In genomic region chr4:133020721-133021120, GRCm38 (mm10) we compare ENCODE assay signal across 10 mouse cellular contexts. TPM values are rescaled to one million over a fixed set of nuclear protein-coding genes. Genes with fewer than 3 reads are reported as not detected.
DNase-seq lines count a peak whose midpoint lies in the region; ATAC-seq and TF ChIP-seq lines count a peak whose summit lies in the region.
"Had no signal": no experiment of that assay in that cellular context is flagged by ENCODE, and none has a peak within 500 bp of the region (broad histone marks: within the 10 kb centered on the region; RNA-seq: fewer than 3 reads in every experiment).

No protein-coding gene starts in this region.

- H3K9ac ChIP-seq in kidney, embryonic 14.5 days (ENCODE audit: low read depth, low read length): peak overlapping the region; percentile 28; the same call in 1 of the 2 replicates
- no peak overlapping the region for H3K9ac ChIP-seq in embryonic facial prominence, embryonic 15.5 days
- no peak overlapping the region for H3K9ac ChIP-seq in hindbrain, embryonic 15.5 days
- 0 out of 2 replicates have a peak overlapping the region, but pooled peaks have one; percentile 24 for H3K9ac ChIP-seq in midbrain, postnatal 0 days (replicated peaks; ENCODE audit: low read length, poor library complexity, severe bottlenecking)

- no peaks in the 10 kb centered on the region for H3K9me3 ChIP-seq in kidney, embryonic 14.5 days (ENCODE audit: control insufficient read depth, low read length)
- no peaks in the 10 kb centered on the region for H3K9me3 ChIP-seq in embryonic facial prominence, embryonic 15.5 days (replicated peaks)
- H3K9me3 ChIP-seq in hindbrain, embryonic 15.5 days: no peaks in the 10 kb centered on the region
- no peaks in the 10 kb centered on the region for H3K9me3 ChIP-seq in midbrain, postnatal 0 days (ENCODE audit: low read length)

- peak overlapping the region; percentile 69; the same call in 1 of the 2 replicates for H3K27ac ChIP-seq in kidney, embryonic 14.5 days (ENCODE audit: low read depth, low read length)
- H3K27ac ChIP-seq in embryonic facial prominence, embryonic 15.5 days (replicated peaks): peak overlapping the region; percentile 81
- H3K27ac ChIP-seq in hindbrain, embryonic 15.5 days (replicated peaks): peak overlapping the region; percentile 60
- H3K27ac ChIP-seq in midbrain, postnatal 0 days (ENCODE audit: low read depth, low read length): 0 out of 2 replicates have a peak overlapping the region, but pooled peaks have one; percentile 48

- WGBS in kidney, embryonic 14.5 days: 10% methylated on average over 2 of the region's 6 CpGs
- 24% methylated on average over 4 of the region's 6 CpGs for WGBS in embryonic facial prominence, embryonic 15.5 days
- 11% methylated on average over 5 of the region's 6 CpGs for WGBS in hindbrain, embryonic 15.5 days
- 26% methylated on average over 4 of the region's 6 CpGs for WGBS in midbrain, postnatal 0 days

- peaks cover 92% of the 10 kb centered on the region for H3K4me1 ChIP-seq in kidney, embryonic 14.5 days (ENCODE audit: control insufficient read depth, insufficient read depth, low read length)
- H3K4me1 ChIP-seq in embryonic facial prominence, embryonic 15.5 days: peaks cover 100% of the 10 kb centered on the region
- H3K4me1 ChIP-seq in hindbrain, embryonic 15.5 days (replicated peaks): peaks cover 98% of the 10 kb centered on the region
- peaks cover 53% of the 10 kb centered on the region for H3K4me1 ChIP-seq in midbrain, postnatal 0 days (ENCODE audit: insufficient read depth, low read length)

- peaks cover 8% of the 10 kb centered on the region; the same call in 1 of the 2 replicates for H3K36me3 ChIP-seq in kidney, embryonic 14.5 days (ENCODE audit: control insufficient read depth, insufficient read depth, low read length)
- H3K36me3 ChIP-seq in embryonic facial prominence, embryonic 15.5 days: 0 out of 2 replicates have a peak, but pooled peaks cover 8% of the 10 kb centered on the region
- H3K36me3 ChIP-seq in hindbrain, embryonic 15.5 days: no peaks in the 10 kb centered on the region
- peaks cover 2% of the 10 kb centered on the region; the same call in 1 of the 2 replicates for H3K36me3 ChIP-seq in midbrain, postnatal 0 days (ENCODE audit: insufficient read depth, low read length)

- intact Hi-C loops in left cerebral cortex, postnatal 25 days (cut with DNase I): no loop called here

- H3K4me3 ChIP-seq in kidney, embryonic 14.5 days (ENCODE audit: low read length): no peak overlapping the region
- H3K4me3 ChIP-seq in embryonic facial prominence, embryonic 15.5 days (replicated peaks): no peak overlapping the region
- no peak overlapping the region for H3K4me3 ChIP-seq in hindbrain, embryonic 15.5 days
- H3K4me3 ChIP-seq in midbrain, postnatal 0 days (ENCODE audit: low read depth, low read length): no peak overlapping the region

- DNase-seq in kidney, adult 11 months: no peak
- DNase-seq in midbrain, postnatal 0 days (ENCODE audit: low spot score): no peak
- DNase-seq in left cerebral cortex, postnatal 25 days (ENCODE audit: low spot score in 2 of 2): no peak
- no peak for DNase-seq in lung, postnatal 25 days (ENCODE audit: low spot score)
- no peak for DNase-seq in adrenal gland, postnatal 4 days (ENCODE audit: low spot score in 2 of 2)
- DNase-seq: thymus, postnatal 36 days had no signal

- no peak for TF ChIP-seq CTCF in midbrain, postnatal 0 days (IDR thresholded peaks at IDR 0.05)

- no peak for ATAC-seq in kidney, embryonic 14.5 days (ENCODE audit: low FRiP score, low TSS enrichment)
- ATAC-seq in embryonic facial prominence, embryonic 15.5 days (ENCODE audit: insufficient number of reproducible peaks, low FRiP score, low TSS enrichment, low read depth): no peak
- no peak for ATAC-seq in hindbrain, embryonic 15.5 days (ENCODE audit: low FRiP score, low read depth)
- ATAC-seq in midbrain, postnatal 0 days (ENCODE audit: low FRiP score): no peak

- no peaks in the 10 kb centered on the region for H3K27me3 ChIP-seq in kidney, embryonic 14.5 days (ENCODE audit: control insufficient read depth, insufficient read depth, low read length)
- no peaks in the 10 kb centered on the region for H3K27me3 ChIP-seq in embryonic facial prominence, embryonic 15.5 days
- H3K27me3 ChIP-seq in hindbrain, embryonic 15.5 days: no peaks in the 10 kb centered on the region
- no peaks in the 10 kb centered on the region for H3K27me3 ChIP-seq in midbrain, postnatal 0 days (ENCODE audit: insufficient read depth, low read length)

- H3K4me2 ChIP-seq in kidney, embryonic 14.5 days (replicated peaks; ENCODE audit: low read depth, low read length): peak overlapping the region; percentile 31
- H3K4me2 ChIP-seq in embryonic facial prominence, embryonic 15.5 days (replicated peaks): peak overlapping the region; percentile 39
- peak overlapping the region; percentile 51; the same call in 1 of the 2 replicates for H3K4me2 ChIP-seq in hindbrain, embryonic 15.5 days
- 0 out of 2 replicates have a peak overlapping the region, but pooled peaks have one; percentile 41 for H3K4me2 ChIP-seq in midbrain, postnatal 0 days (ENCODE audit: low read depth, low read length, poor library complexity, severe bottlenecking)

RNA-seq across cellular contexts. Expression of gene Ahdc1, which starts 9.7 kb away (rescaled TPM):
- 11.3 and 12.1 TPM in 2 replicates for polyA plus RNA-seq in kidney, embryonic 14.5 days (2014; fragmentation: Nextera tagmentation; extraction: Ambion mirVana)
- 13.2 and 13.9 TPM in 2 replicates for polyA plus RNA-seq in embryonic facial prominence, embryonic 15.5 days (2015; fragmentation: Nextera tagmentation; extraction: Ambion mirVana)
- 11.8 and 13.9 TPM in 2 replicates for polyA plus RNA-seq in hindbrain, embryonic 15.5 days (2015; fragmentation: Nextera tagmentation; extraction: Ambion mirVana)
- 105 and 115 TPM in 2 replicates for total RNA-seq in midbrain, postnatal 0 days (2014; rRNA removed)
- 9.2 and 11.0 TPM in 2 replicates for polyA plus RNA-seq in midbrain, postnatal 0 days (2015; fragmentation: Nextera tagmentation; extraction: Ambion mirVana)
- 10 to 100 TPM; 88.2 to 97.6 TPM for total RNA-seq in left cerebral cortex, postnatal 25 days (2021)
- 10 to 100 TPM; 92.5 to 98.7 TPM for total RNA-seq in adrenal gland, postnatal 4 days (2021)

RNA-seq across cellular contexts. Expression of gene Fgr, which starts 46.8 kb away (rescaled TPM):
- 0.23 and 0.45 TPM in 2 replicates for polyA plus RNA-seq in kidney, embryonic 14.5 days (2014; fragmentation: Nextera tagmentation; extraction: Ambion mirVana)
- 0.55 and 0.65 TPM in 2 replicates for polyA plus RNA-seq in embryonic facial prominence, embryonic 15.5 days (2015; fragmentation: Nextera tagmentation; extraction: Ambion mirVana)
- 0.04 and 0.21 TPM in 2 replicates for polyA plus RNA-seq in hindbrain, embryonic 15.5 days (2015; fragmentation: Nextera tagmentation; extraction: Ambion mirVana)
- 0.33 and 0.47 TPM in 2 replicates for total RNA-seq in midbrain, postnatal 0 days (2014; rRNA removed)
- 0.19 TPM in 1 of 2 replicates, not detected in the other for polyA plus RNA-seq in midbrain, postnatal 0 days (2015; fragmentation: Nextera tagmentation; extraction: Ambion mirVana)
- under 1 TPM; 0.18 to 0.25 TPM for total RNA-seq in left cerebral cortex, postnatal 25 days (2021)
- 1 to 10 TPM; 1.2 to 1.5 TPM for total RNA-seq in adrenal gland, postnatal 4 days (2021)
- total RNA-seq: MEL had no signal

Comparison
In these comparisons a context has a peak if more than half of its experiments do, and no peak if none do; other contexts are left out.
1. H3K9ac ChIP-seq: peak in kidney, embryonic 14.5 days (single experiment) and midbrain, postnatal 0 days (single experiment); none in embryonic facial prominence, embryonic 15.5 days (single experiment) and hindbrain, embryonic 15.5 days (single experiment).
2. Peak in every context shown above with its lines, with median percentiles within 50 percentile points of each other: H3K27ac ChIP-seq and H3K4me2 ChIP-seq.